Mouse (Mus musculus): ENCODE results near the gene Alas2. TPM values are rescaled to one million over a fixed set of nuclear protein-coding genes. Genes with fewer than 3 reads are reported as not detected.

Alas2 gene
- polyA plus RNA-seq (2016; fragmentation: Nextera tagmentation; extraction: Ambion mirVana): 31.1 and 32.2 TPM in 2 replicates

- no peaks in the 10 kb centered on the region for H3K4me1 ChIP-seq
- no peak within 1 kb of the TSS for H3K4me3 ChIP-seq
- 57% methylated on average over 4 of the region's 5 CpGs for WGBS
- no peak within 1 kb of the TSS for H3K4me2 ChIP-seq (replicated peaks)
- no peaks in the 10 kb centered on the region for H3K9me3 ChIP-seq
- no peaks in the 10 kb centered on the region; the same call in 1 of the 2 replicates for H3K36me3 ChIP-seq
- H3K9ac ChIP-seq: no peak within 1 kb of the TSS
- ATAC-seq (ENCODE audit: low FRiP score, low read depth): no peak
- H3K27ac ChIP-seq: no peak within 1 kb of the TSS
- no peaks in the 10 kb centered on the region for H3K27me3 ChIP-seq (replicated peaks)
These were observed at the start of gene Alas2 for GRCm38 (mm10) chrX:150547239-150547638. Gene Alas2, plus strand, starts transcription at chrX:150547375.

- Histone ChIP-seq H3K4me1 (no peaks in the 10 kb centered on the region), H3K27me3 (replicated peaks) (no peaks in the 10 kb centered on the region), H3K4me2 (replicated peaks) (no peak overlapping the region), H3K27ac (no peak overlapping the region), H3K9me3 (no peaks in the 10 kb centered on the region), H3K9ac (no peak overlapping the region), H3K4me3 (no peak overlapping the region), H3K36me3 (no peaks in the 10 kb centered on the region)
- WGBS: 83% methylated on average over 6 of the region's 6 CpGs
- no peak for ATAC-seq (ENCODE audit: low FRiP score, low read depth)
These were observed 38.5 kb upstream of the Alas2 start for GRCm38 (mm10) chrX:150508696-150509095.

- no peaks in the 10 kb centered on the region for H3K27me3 ChIP-seq (replicated peaks)
- 51% methylated on average over 4 of the region's 4 CpGs for WGBS
- no peaks in the 10 kb centered on the region for H3K4me1 ChIP-seq
- H3K27ac ChIP-seq: no peak overlapping the region
- no peak for ATAC-seq (ENCODE audit: low FRiP score, low read depth)
- H3K36me3 ChIP-seq: no peaks in the 10 kb centered on the region
- H3K4me3 ChIP-seq: no peak overlapping the region
- no peak overlapping the region for H3K4me2 ChIP-seq (replicated peaks)
- H3K9ac ChIP-seq: no peak overlapping the region
- H3K9me3 ChIP-seq: no peaks in the 10 kb centered on the region
These were observed 36.5 kb upstream of the Alas2 start for GRCm38 (mm10) chrX:150510631-150511030.

GRCm38 (mm10) chrX:150511274-150511673, 35.9 kb upstream of the Alas2 start:
- Histone ChIP-seq H3K9ac (no peak overlapping the region), H3K9me3 (no peaks in the 10 kb centered on the region), H3K27ac (no peak overlapping the region), H3K4me3 (no peak overlapping the region), H3K27me3 (replicated peaks) (no peaks in the 10 kb centered on the region), H3K36me3 (no peaks in the 10 kb centered on the region), H3K4me2 (replicated peaks) (no peak overlapping the region), H3K4me1 (no peaks in the 10 kb centered on the region)
- WGBS: 81% methylated on average over 6 of the region's 6 CpGs
- ATAC-seq (ENCODE audit: low FRiP score, low read depth): no peak

GRCm38 (mm10) chrX:150514127-150514526, 33.0 kb upstream of the Alas2 start:
- Histone ChIP-seq H3K9me3 (no peaks in the 10 kb centered on the region), H3K4me3 (no peak overlapping the region), H3K36me3 (no peaks in the 10 kb centered on the region), H3K27ac (no peak overlapping the region), H3K9ac (no peak overlapping the region), H3K4me2 (replicated peaks) (no peak overlapping the region), H3K27me3 (replicated peaks) (no peaks in the 10 kb centered on the region), H3K4me1 (no peaks in the 10 kb centered on the region)
- WGBS: 80% methylated on average over 1 of the region's 1 CpGs
- no peak for ATAC-seq (ENCODE audit: low FRiP score, low read depth)

GRCm38 (mm10) chrX:150516015-150516414, 31.2 kb upstream of the Alas2 start:
- Histone ChIP-seq H3K27ac (no peak overlapping the region), H3K9ac (no peak overlapping the region), H3K4me2 (replicated peaks) (no peak overlapping the region), H3K27me3 (replicated peaks) (no peaks in the 10 kb centered on the region), H3K9me3 (no peaks in the 10 kb centered on the region), H3K4me3 (no peak overlapping the region), H3K4me1 (no peaks in the 10 kb centered on the region), H3K36me3 (no peaks in the 10 kb centered on the region)
- ATAC-seq (ENCODE audit: low FRiP score, low read depth): no peak

GRCm38 (mm10) chrX:150516477-150516876, 30.7 kb upstream of the Alas2 start:
- 84% methylated on average over 1 of the region's 1 CpGs for WGBS

GRCm38 (mm10) chrX:150540111-150540510, 7.1 kb upstream of the Alas2 start:
- no peak for ATAC-seq (ENCODE audit: low FRiP score, low read depth)
- Histone ChIP-seq H3K27ac (no peak overlapping the region), H3K9me3 (no peaks in the 10 kb centered on the region), H3K4me1 (no peaks in the 10 kb centered on the region), H3K9ac (no peak overlapping the region), H3K36me3 (no peaks in the 10 kb centered on the region; the same call in 1 of the 2 replicates), H3K4me3 (no peak overlapping the region), H3K27me3 (replicated peaks) (no peaks in the 10 kb centered on the region), H3K4me2 (replicated peaks) (no peak overlapping the region)
- 88% methylated on average over 2 of the region's 2 CpGs for WGBS

More at GRCm38 (mm10) chrX:150516477-150516876, 30.7 kb upstream of the Alas2 start:
- no peak overlapping the region for H3K27ac ChIP-seq
- H3K27me3 ChIP-seq (replicated peaks): no peaks in the 10 kb centered on the region
- H3K4me2 ChIP-seq (replicated peaks): no peak overlapping the region
- H3K4me1 ChIP-seq: no peaks in the 10 kb centered on the region
- H3K36me3 ChIP-seq: no peaks in the 10 kb centered on the region
- H3K9ac ChIP-seq: no peak overlapping the region
- H3K9me3 ChIP-seq: no peaks in the 10 kb centered on the region
- ATAC-seq (ENCODE audit: low FRiP score, low read depth): no peak
- no peak overlapping the region for H3K4me3 ChIP-seq

- no peak for ATAC-seq (ENCODE audit: low FRiP score, low read depth)
- Histone ChIP-seq H3K4me3 (no peak overlapping the region), H3K9me3 (no peaks in the 10 kb centered on the region), H3K4me2 (replicated peaks) (no peak overlapping the region), H3K36me3 (no peaks in the 10 kb centered on the region; the same call in 1 of the 2 replicates), H3K27me3 (replicated peaks) (no peaks in the 10 kb centered on the region), H3K27ac (no peak overlapping the region), H3K4me1 (no peaks in the 10 kb centered on the region), H3K9ac (no peak overlapping the region)
These were observed 5.5 kb upstream of the Alas2 start for GRCm38 (mm10) chrX:150541684-150542083.

- H3K9me3 ChIP-seq: no peaks in the 10 kb centered on the region
- H3K4me2 ChIP-seq (replicated peaks): no peak overlapping the region
- no peaks in the 10 kb centered on the region for H3K27me3 ChIP-seq (replicated peaks)
- H3K27ac ChIP-seq: no peak overlapping the region
- no peaks in the 10 kb centered on the region for H3K4me1 ChIP-seq
- H3K9ac ChIP-seq: no peak overlapping the region
- H3K36me3 ChIP-seq: no peaks in the 10 kb centered on the region
- 84% methylated on average over 3 of the region's 3 CpGs for WGBS
- H3K4me3 ChIP-seq: no peak overlapping the region
- ATAC-seq (ENCODE audit: low FRiP score, low read depth): no peak
These were observed 2.5 kb downstream of the Alas2 start for GRCm38 (mm10) chrX:150549639-150550038.

GRCm38 (mm10) chrX:150551986-150552385, 4.8 kb downstream of the Alas2 start:
- no peak overlapping the region for H3K9ac ChIP-seq
- no peak for ATAC-seq (ENCODE audit: low FRiP score, low read depth)
- H3K4me1 ChIP-seq: no peaks in the 10 kb centered on the region
- no peak overlapping the region for H3K4me3 ChIP-seq
- H3K9me3 ChIP-seq: no peaks in the 10 kb centered on the region
- no peaks in the 10 kb centered on the region for H3K36me3 ChIP-seq
- 86% methylated on average over 2 of the region's 2 CpGs for WGBS
- no peak overlapping the region for H3K4me2 ChIP-seq (replicated peaks)
- no peak overlapping the region for H3K27ac ChIP-seq
- no peaks in the 10 kb centered on the region for H3K27me3 ChIP-seq (replicated peaks)

GRCm38 (mm10) chrX:150554032-150554431, 6.9 kb downstream of the Alas2 start:
- Histone ChIP-seq H3K9me3 (no peaks in the 10 kb centered on the region), H3K4me3 (no peak overlapping the region), H3K4me1 (no peaks in the 10 kb centered on the region), H3K27ac (no peak overlapping the region), H3K27me3 (replicated peaks) (no peaks in the 10 kb centered on the region), H3K9ac (no peak overlapping the region), H3K4me2 (replicated peaks) (no peak overlapping the region), H3K36me3 (no peaks in the 10 kb centered on the region)
- whole genome bisulfite sequencing: 93% methylated on average over 3 of the region's 3 CpGs
- ATAC-seq (ENCODE audit: low FRiP score, low read depth): no peak

GRCm38 (mm10) chrX:150564644-150565357, 17.6 kb downstream of the Alas2 start:
- H3K9me3 ChIP-seq: no peaks in the 10 kb centered on the region
- H3K9ac ChIP-seq: no peak overlapping the region
- no peak for ATAC-seq (ENCODE audit: low FRiP score, low read depth)
- H3K4me2 ChIP-seq (replicated peaks): no peak overlapping the region
- WGBS: 84% methylated on average over 12 of the region's 12 CpGs
- no peaks in the 10 kb centered on the region; the same call in 1 of the 2 replicates for H3K36me3 ChIP-seq
- no peak overlapping the region for H3K27ac ChIP-seq
- H3K4me1 ChIP-seq: no peaks in the 10 kb centered on the region
- H3K4me3 ChIP-seq: no peak overlapping the region
- H3K27me3 ChIP-seq (replicated peaks): no peaks in the 10 kb centered on the region

Measured in neural tube, embryonic 12.5 days (tissue).